Mouse (Mus musculus) G1E (cell line): ENCODE measurements around the gene Cdh1.

Experiments used
- CTCF ChIP-seq: IDR thresholded peaks from 2 replicates; pipeline ENCODE4 v1.5.1; 2012; ENCODE audit warnings: low read depth, low read length, inconsistent platforms, mixed read lengths
- GATA1 ChIP-seq: IDR thresholded peaks from 2 replicates; pipeline ENCODE4 v1.6.1; 2012; ENCODE audit warnings: borderline replicate concordance, low read length, inconsistent platforms, mixed read lengths
- POLR2AphosphoS5 ChIP-seq: IDR thresholded peaks from 2 replicates; pipeline ENCODE4 v1.6.1; 2012; ENCODE audit warnings: low read depth, low read length, inconsistent platforms; ENCODE audit not compliant: insufficient replicate concordance
- TAL1 ChIP-seq: conservative IDR thresholded peaks from 2 replicates; pipeline ENCODE4 v1.6.1; 2012; ENCODE audit warnings: low read depth, low read length, inconsistent platforms, mixed read lengths

DNA sequence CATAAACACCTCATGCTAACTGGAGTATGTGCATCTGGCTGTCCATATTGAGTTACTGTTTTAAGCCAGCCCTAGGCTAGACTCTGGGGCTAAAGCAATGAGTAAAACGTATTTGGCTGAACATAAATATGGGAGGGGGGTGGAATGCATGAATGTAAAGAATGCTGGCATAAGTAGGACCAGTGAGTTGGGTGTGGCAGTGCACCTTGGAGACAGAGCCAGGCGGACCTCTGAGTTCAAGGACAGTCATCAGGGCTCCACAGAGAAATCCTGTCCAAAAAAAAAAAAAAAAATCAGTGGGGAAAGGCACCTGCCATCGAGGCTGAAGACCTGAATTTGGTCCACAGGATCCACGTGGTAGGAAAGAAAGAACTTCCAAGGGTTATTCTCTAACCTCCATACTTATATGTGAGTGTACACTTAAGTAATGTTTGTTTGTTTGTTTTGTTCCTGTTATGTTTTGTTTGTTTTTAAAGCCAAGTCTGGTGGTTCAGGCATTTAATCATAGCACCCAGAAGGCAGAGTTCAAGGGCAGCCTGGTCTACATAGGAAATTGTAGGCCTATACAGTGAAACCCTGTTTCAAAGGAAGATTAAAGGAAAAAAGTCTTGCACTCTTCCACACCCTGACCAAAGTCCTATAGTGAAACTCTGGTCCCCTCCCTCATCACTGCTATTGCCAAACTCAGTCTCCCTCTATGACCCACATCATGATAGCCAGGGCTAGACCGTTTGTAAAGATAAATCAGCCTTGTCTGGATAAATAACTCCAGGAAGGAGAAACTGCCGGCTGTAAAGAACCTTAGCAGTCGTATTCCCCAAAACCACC, 6.1 kb downstream of the Cdh1 start:
- TF ChIP-seq CTCF (no peak), GATA1 (no peak), TAL1 (no peak), POLR2AphosphoS5 (no peak)
